Mouse (Mus musculus) heart, embryonic 12.5 days (tissue): Measurements from ENCODE around the gene Pgpep1l. TPM values are rescaled to one million over a fixed set of nuclear protein-coding genes. Genes with fewer than 3 reads are reported as not detected.
A peak's percentile ranks its signal among the peaks of the same experiment; 100 is the strongest.

Experiments
- ATAC-seq: fragments of 200-750 bp; cut with Nextera tagmentation; 2 replicates; pipeline ENCODE4 v1.8.0; 2017; ENCODE audit warnings: moderate TSS enrichment, moderate library complexity; ENCODE audit not compliant: insufficient number of reproducible peaks, low FRiP score
- H3K27ac ChIP-seq: fragments of 300-500 bp; sonication (generic); 2 replicates; pipeline ENCODE4 v1.5.1; 2016; ENCODE audit warnings: mild to moderate bottlenecking, moderate library complexity; ENCODE audit not compliant: poor library complexity, severe bottlenecking
- H3K27me3 ChIP-seq: fragments of 300-500 bp; sonication (generic); replicated peaks from 2 replicates; pipeline ENCODE4 v1.6.1; 2016; ENCODE audit warnings: mild to moderate bottlenecking, moderate library complexity
- H3K36me3 ChIP-seq: fragments of 300-500 bp; sonication (generic); 2 replicates; pipeline ENCODE4 v1.6.1; 2016; ENCODE audit warnings: mild to moderate bottlenecking, moderate library complexity
- H3K4me1 ChIP-seq: fragments of 300-500 bp; sonication (generic); replicated peaks from 2 replicates; pipeline ENCODE4 v1.6.1; 2016; ENCODE audit warnings: mild to moderate bottlenecking
- H3K4me2 ChIP-seq: fragments of 300-500 bp; sonication (generic); 2 replicates; pipeline ENCODE4 v1.6.1; 2016; ENCODE audit warnings: mild to moderate bottlenecking, moderate library complexity
- H3K4me3 ChIP-seq: fragments of 300-500 bp; sonication (generic); 2 replicates; pipeline ENCODE4 v1.5.1; 2016; ENCODE audit warnings: mild to moderate bottlenecking
- H3K9ac ChIP-seq: fragments of 300-500 bp; sonication (generic); 2 replicates; pipeline ENCODE4 v1.6.1; 2016; ENCODE audit warnings: mild to moderate bottlenecking, moderate library complexity
- H3K9me3 ChIP-seq: fragments of 300-500 bp; sonication (generic); replicated peaks from 2 replicates; pipeline ENCODE4 v1.6.1; 2016; ENCODE audit warnings: mild to moderate bottlenecking, moderate library complexity
- WGBS: fragments of 180-500 bp; shearing (Covaris S2); methylation state at CpG from one replicate; pipeline ENCODE4 v1.1.7; 2016; 5-methylcytosine and 5-hydroxymethylcytosine counted together
- polyA plus RNA-seq: library from polyadenylated mRNA; unstranded; fragments of >200 nt; fragmentation: Nextera tagmentation; extraction: Ambion mirVana; gene quantifications from 2 replicates; pipeline ENCODE4 v1.2.1, GENCODE M21; 2016

Gene Pgpep1l
- 0.50 TPM in 1 of 2 replicates, not detected in the other for polyA plus RNA-seq

DNA sequence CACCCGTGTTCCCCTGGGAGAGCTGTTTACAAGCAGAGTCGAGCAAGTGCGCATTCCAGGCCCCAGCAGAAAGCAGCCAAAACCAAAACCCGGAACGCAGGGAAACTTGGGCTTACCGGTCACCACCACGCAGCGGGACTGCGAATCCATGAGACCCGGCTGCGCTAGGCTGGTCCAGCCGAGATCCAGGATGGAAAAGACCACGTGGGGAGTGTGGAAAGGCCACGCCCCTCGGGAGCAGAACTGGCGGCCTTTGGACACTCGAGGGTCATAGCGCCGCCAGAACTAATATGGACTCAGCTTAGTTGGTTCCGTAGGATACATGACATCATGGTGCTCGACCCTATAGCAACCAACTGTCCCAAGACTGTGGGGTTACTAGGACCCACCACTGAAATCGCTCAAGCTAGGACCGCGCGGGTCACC, at the start of gene Pgpep1l:
Gene Pgpep1l (minus strand): TSS at position 206 of the 426 bp plus-strand sequence.
- peaks cover 20% of the 10 kb centered on the region for H3K4me1 ChIP-seq
- ATAC-seq, result peak; percentile 68
- H3K4me2 ChIP-seq, result peak within 1 kb of the TSS; percentile 82
- peaks cover 5% of the 10 kb centered on the region for H3K27me3 ChIP-seq
- H3K4me3 ChIP-seq, result peak within 1 kb of the TSS; percentile 48
- H3K27ac ChIP-seq, result no peak within 1 kb of the TSS
- H3K36me3 ChIP-seq, result no peaks in the 10 kb centered on the region
- H3K9ac ChIP-seq, result peak within 1 kb of the TSS; percentile 55
- WGBS, result 5% methylated on average over 25 of the region's 25 CpGs
- no peaks in the 10 kb centered on the region for H3K9me3 ChIP-seq

DNA sequence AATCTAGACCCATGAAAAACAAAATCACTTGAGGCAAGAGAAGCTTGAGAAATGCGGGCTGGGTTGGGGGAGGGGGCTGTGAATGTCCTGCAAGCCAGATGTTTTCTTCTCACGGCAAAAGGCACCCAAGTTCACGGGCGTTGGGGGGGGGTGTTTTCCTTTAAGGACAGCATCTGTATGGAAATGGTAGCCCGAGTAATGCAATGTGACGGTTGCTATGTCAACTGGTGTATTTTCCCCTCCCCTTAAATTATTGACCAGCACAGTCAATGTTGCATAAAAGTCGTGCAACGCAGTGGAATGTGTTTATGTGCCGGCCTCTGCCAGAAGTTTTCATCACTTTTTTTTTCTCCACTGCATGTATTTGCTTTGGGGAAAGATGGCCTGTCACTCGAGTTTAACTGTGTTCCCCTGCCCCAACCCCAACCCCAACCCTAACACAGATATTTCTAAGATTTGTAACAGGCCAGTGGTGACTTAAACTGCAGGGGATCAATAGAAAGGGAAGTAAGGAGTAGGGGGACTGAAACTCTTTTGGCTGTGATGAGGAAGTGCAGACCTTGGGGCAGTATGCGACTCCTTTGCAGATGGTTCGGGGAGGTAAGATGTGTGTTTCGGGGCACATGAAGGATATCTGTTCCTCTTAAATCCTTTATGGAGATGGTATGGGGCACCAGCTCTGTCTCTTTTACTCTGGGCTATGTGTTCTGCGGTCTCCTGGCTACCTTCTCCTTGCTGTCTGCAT, 49.2 kb upstream of the Pgpep1l start:
- no peak for ATAC-seq
- no peaks in the 10 kb centered on the region for H3K36me3 ChIP-seq
- peaks cover 6% of the 10 kb centered on the region; the same call in 1 of the 2 replicates for H3K4me1 ChIP-seq
- H3K4me3 ChIP-seq, result no peak overlapping the region
- H3K27ac ChIP-seq, result no peak overlapping the region
- 0 out of 2 replicates have a peak, but pooled peaks cover 6% of the 10 kb centered on the region for H3K27me3 ChIP-seq
- no peak overlapping the region for H3K9ac ChIP-seq
- 67% methylated on average over 14 of the region's 14 CpGs for WGBS
- H3K9me3 ChIP-seq, result no peaks in the 10 kb centered on the region
- no peak overlapping the region for H3K4me2 ChIP-seq

DNA sequence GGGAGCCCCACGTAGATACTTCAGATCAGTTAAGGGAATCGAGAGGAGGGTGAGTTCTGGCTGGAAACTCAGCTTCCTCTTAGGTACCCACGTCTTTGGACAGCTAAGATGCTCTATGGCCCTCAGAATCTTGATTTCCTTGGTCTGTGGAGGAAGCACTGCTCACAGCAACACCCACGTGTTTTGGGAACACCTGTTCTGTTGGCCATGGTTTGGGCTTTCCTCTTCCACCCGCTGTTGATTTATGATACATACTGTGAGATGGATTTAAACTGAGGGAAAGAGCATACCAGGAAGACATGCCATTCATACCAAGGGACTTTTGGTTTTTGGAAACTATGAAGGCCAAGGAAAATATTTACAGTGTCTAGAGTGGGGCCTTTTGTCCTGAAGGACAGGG, 48.4 kb upstream of the Pgpep1l start:
- H3K36me3 ChIP-seq, result no peaks in the 10 kb centered on the region
- no peak overlapping the region for H3K4me2 ChIP-seq
- peaks cover 6% of the 10 kb centered on the region; the same call in 1 of the 2 replicates for H3K4me1 ChIP-seq
- no peak for ATAC-seq
- WGBS, result 81% methylated on average over 5 of the region's 5 CpGs
- no peak overlapping the region for H3K4me3 ChIP-seq
- H3K9me3 ChIP-seq, result no peaks in the 10 kb centered on the region
- no peak overlapping the region for H3K27ac ChIP-seq
- 0 out of 2 replicates have a peak, but pooled peaks cover 6% of the 10 kb centered on the region for H3K27me3 ChIP-seq
- no peak overlapping the region for H3K9ac ChIP-seq

DNA sequence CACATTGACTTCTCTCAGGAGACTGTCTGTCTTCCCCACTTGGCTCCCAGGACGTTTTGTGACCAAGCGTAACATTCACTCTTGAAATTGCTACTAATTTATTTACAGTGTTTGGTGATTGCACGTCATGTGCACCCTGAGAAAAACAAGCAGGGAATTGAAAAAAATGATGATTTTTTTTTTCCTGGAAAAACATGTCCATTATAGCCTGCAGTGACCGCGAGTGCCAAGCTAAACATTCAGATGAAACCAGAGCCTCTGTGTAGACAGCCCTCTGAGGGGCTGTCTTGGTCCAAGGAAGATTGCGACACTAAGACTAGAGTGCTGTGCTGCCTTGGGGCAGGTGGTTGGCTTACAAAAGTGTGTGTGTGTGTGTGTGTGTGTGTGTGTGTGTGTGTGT, 47.4 kb upstream of the Pgpep1l start:
- peaks cover 6% of the 10 kb centered on the region; the same call in 1 of the 2 replicates for H3K4me1 ChIP-seq
- 63% methylated on average over 6 of the region's 6 CpGs for WGBS
- H3K9me3 ChIP-seq, result no peaks in the 10 kb centered on the region
- H3K27me3 ChIP-seq, result 0 out of 2 replicates have a peak, but pooled peaks cover 6% of the 10 kb centered on the region
- no peaks in the 10 kb centered on the region for H3K36me3 ChIP-seq
- H3K4me3 ChIP-seq, result no peak overlapping the region
- H3K27ac ChIP-seq, result no peak overlapping the region
- H3K4me2 ChIP-seq, result no peak overlapping the region
- no peak for ATAC-seq
- no peak overlapping the region for H3K9ac ChIP-seq

DNA sequence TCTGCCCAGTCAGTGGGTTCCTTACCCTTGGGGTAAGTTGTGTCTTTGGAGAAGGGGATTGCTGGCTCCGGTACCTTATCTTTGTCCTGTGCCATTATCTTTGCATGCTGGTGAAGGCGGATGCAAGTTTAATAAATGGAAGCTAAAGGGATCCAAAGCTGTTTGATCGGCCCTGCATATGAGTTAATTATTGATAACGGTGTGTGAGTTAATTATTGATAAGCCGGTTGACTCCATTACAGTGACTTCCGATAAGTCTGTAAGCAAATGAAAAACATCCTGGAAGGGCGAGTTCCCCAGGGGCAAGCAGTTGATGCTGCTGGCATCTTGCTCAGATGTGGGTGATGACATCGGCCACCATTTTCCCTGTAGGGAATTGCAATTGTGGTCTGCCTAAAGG, 42.7 kb upstream of the Pgpep1l start:
- H3K9me3 ChIP-seq, result no peaks in the 10 kb centered on the region
- H3K4me3 ChIP-seq, result no peak overlapping the region
- WGBS, result 84% methylated on average over 8 of the region's 8 CpGs
- ATAC-seq, result no peak
- no peak overlapping the region for H3K4me2 ChIP-seq
- no peak overlapping the region for H3K9ac ChIP-seq
- no peaks in the 10 kb centered on the region for H3K36me3 ChIP-seq
- no peak overlapping the region for H3K27ac ChIP-seq
- peaks cover 3% of the 10 kb centered on the region; the same call in 1 of the 2 replicates for H3K4me1 ChIP-seq
- 0 out of 2 replicates have a peak, but pooled peaks cover 6% of the 10 kb centered on the region for H3K27me3 ChIP-seq

DNA sequence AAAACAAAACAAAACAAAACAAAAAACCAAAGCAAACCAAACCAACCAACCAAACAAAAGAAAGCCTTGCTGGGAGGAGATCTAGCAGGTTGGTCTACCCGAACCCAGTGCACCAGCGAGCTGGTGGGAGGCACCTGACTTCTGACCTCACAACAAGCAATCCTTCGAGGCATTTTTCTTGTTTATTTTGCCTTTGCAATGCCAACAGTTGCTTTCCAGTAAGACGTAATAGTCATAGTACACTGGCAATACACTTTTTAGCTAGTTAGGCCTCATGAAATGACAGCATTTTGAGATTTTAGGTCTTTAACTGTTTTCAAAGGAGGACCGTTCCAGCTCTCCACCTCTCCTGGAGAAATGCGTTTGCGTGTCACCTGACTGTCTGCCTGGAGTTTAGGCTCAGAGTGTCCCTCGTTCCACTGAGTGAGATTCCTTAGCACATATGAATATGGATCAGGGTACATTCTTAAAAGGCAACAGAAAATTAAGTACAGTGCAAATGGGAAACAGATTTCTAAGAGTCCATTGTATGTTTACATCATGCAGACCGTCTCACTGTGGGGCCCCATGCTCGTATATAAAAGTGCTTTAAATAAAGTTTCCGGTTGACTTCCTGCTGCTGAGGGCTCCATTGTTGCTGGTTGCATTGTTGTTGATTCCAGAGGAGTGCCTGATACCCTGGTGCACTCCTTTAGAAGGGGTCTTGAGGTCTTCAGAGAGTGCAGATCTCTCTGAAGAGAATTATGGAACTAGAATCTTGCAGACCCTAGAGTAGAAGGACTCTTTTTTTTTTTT, 41.9 kb upstream of the Pgpep1l start:
- Histone ChIP-seq H3K4me1 (peaks cover 3% of the 10 kb centered on the region; the same call in 1 of the 2 replicates), H3K27ac (no peak overlapping the region), H3K4me2 (no peak overlapping the region), H3K9me3 (no peaks in the 10 kb centered on the region), H3K27me3 (0 out of 2 replicates have a peak, but pooled peaks cover 6% of the 10 kb centered on the region), H3K9ac (no peak overlapping the region), H3K36me3 (no peaks in the 10 kb centered on the region), H3K4me3 (no peak overlapping the region)
- 79% methylated on average over 11 of the region's 11 CpGs for WGBS
- ATAC-seq, result no peak

DNA sequence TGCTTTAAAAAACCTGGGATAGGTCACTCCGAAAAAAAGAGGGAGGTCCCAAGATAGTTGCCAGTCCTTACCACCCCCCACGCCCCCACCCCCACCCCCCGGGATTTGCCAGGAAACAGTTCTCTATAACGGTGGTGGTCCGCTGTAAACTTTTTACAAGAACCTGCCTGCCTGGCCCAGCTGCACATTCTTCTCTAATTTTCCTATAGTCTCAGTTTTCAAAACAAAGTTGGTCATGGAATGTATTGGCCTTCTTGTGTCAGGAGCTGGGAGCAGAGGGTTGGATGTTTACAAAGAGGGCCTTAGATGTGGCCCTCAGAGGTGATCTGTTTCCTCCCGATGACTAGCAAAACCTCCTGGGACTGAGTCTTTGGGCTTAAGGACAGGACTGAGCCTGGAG, 39.7 kb upstream of the Pgpep1l start:
- no peak for ATAC-seq
- H3K27ac ChIP-seq, result no peak overlapping the region

DNA sequence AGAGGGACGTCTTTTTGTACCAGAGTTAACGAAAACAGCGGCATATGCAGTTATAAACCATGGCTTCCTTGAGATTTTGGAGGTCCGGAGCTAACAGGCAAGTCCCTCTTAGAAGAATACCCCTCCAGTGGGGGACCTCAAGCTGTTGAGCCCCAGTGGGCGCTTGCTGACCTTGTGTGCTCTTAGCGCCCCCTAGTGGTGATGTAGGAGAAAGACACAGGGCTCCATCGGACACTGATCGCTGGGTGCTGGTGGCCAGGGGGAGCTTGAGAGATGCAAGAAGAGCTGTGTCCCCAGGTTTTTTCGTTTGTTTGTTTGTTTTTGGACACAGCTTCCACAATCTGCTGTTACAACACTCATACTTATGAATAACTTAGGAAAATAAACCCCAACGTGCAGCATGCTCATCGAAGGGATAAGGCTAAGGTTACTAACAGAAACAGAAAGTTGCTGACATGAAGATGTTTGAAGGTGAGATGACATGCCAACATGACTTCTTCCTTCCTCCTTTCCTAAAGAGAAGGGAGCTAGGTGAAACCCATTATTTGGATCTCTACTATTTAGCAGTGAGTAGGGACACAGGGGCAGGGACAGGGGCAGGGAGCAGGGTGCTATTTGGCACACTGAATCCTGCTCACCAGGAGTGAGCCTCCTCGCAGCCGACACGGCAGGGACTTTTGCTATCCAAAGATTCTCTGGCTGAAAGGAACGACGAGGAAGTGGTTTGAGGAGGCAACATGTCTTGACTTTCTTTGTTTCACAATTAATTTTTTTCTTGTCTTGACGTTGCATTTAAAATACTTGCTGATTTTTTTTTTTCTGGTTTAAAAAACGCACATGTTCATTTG, 38.8 kb upstream of the Pgpep1l start:
- peaks cover 3% of the 10 kb centered on the region; the same call in 1 of the 2 replicates for H3K4me1 ChIP-seq
- H3K9me3 ChIP-seq, result no peaks in the 10 kb centered on the region
- 24% methylated on average over 18 of the region's 18 CpGs for WGBS
- H3K36me3 ChIP-seq, result no peaks in the 10 kb centered on the region
- peak overlapping the region; percentile 49 for H3K4me2 ChIP-seq
- no peaks in the 10 kb centered on the region for H3K27me3 ChIP-seq
- peak overlapping the region; percentile 16 for H3K4me3 ChIP-seq
- no peak overlapping the region for H3K27ac ChIP-seq
- H3K9ac ChIP-seq, result no peak overlapping the region
- no peak for ATAC-seq

More for the DNA sequence above, 39.7 kb upstream of the Pgpep1l start:
- Histone ChIP-seq H3K4me3 (no peak overlapping the region), H3K36me3 (no peaks in the 10 kb centered on the region), H3K27me3 (no peaks in the 10 kb centered on the region), H3K9ac (no peak overlapping the region), H3K9me3 (no peaks in the 10 kb centered on the region), H3K4me2 (no peak overlapping the region), H3K4me1 (peaks cover 3% of the 10 kb centered on the region; the same call in 1 of the 2 replicates)
- 55% methylated on average over 6 of the region's 6 CpGs for WGBS

DNA sequence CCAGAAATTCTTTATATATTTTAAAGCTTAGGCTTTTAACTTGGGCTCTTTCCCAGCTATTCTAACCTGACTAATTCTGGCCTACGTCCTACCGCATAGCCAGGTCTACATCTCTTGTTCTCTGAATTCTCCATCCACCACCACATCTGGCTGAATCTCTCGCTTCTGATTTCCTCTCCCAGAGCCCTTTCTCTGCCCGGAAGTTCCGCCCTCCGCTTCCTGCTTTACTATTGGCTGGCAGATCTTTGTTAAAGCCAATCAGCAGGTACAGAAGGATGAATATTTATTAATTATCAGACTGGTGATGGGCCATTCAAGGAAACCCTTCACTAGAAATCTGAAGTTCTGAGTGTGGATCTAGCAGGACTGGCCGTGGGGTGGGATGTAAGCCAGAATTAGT, 37.1 kb upstream of the Pgpep1l start:
- WGBS, result 72% methylated on average over 7 of the region's 7 CpGs
- no peaks in the 10 kb centered on the region for H3K27me3 ChIP-seq
- no peak overlapping the region for H3K4me2 ChIP-seq
- H3K4me1 ChIP-seq, result peaks cover 3% of the 10 kb centered on the region; the same call in 1 of the 2 replicates
- no peak overlapping the region for H3K9ac ChIP-seq
- H3K36me3 ChIP-seq, result no peaks in the 10 kb centered on the region
- no peak overlapping the region for H3K27ac ChIP-seq
- no peaks in the 10 kb centered on the region for H3K9me3 ChIP-seq
- no peak for ATAC-seq
- H3K4me3 ChIP-seq, result no peak overlapping the region

DNA sequence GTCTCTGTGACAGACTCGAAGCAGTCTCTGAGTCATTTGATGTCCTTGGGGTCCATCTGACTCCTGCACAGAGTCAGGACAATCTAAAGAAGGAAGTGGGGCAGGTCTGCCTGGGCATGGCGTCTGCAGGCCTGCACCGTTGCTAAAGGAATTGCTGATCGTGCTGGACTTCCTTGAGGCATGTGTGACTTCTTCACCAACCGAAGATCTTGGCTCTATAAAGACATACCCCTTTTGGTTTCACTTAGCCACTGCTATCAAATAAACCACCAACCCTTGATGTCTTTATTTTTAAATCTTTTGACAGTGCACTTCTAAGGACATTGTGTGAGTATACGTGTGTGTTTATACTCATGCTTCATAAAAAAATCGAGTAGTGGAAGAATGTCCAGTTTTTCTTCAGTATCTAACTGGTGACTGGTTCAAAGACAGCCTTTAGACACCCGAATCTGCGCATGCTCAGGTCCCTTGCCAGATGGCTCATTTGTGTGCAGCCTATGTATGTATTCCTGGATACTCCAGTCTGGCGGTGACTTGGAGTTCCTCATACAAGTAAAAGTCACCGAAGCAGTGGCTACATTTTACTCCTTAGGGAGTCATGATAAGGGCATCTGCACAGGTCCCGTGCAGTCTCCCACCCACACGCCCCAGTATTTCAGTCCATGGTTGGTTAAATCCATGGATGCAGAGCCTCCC, 34.5 kb upstream of the Pgpep1l start:
- Histone ChIP-seq H3K4me1 (peaks cover 6% of the 10 kb centered on the region; the same call in 1 of the 2 replicates), H3K4me2 (no peak overlapping the region), H3K27me3 (no peaks in the 10 kb centered on the region), H3K4me3 (no peak overlapping the region), H3K9me3 (no peaks in the 10 kb centered on the region), H3K36me3 (no peaks in the 10 kb centered on the region), H3K9ac (no peak overlapping the region), H3K27ac (no peak overlapping the region)
- ATAC-seq, result no peak
- 76% methylated on average over 13 of the region's 13 CpGs for WGBS
